Mouse (Mus musculus) forebrain, embryonic 14.5 days (tissue): Measurements from ENCODE around the gene Cd300lb. TPM values are rescaled to one million over a fixed set of nuclear protein-coding genes. Genes with fewer than 3 reads are reported as not detected.

Source experiments
- ATAC-seq: fragments of 200-750 bp; cut with Nextera tagmentation; 2 replicates; pipeline ENCODE4 v1.8.0; 2017; ENCODE audit warnings: mild to moderate bottlenecking, moderate library complexity
- DNase-seq: peaks from one replicate; pipeline ENCODE4 v3.0.0-alpha.2; 2015; ENCODE audit warnings: low spot score
- H3K27ac ChIP-seq: fragments of 300-500 bp; sonication (generic); 2 replicates; pipeline ENCODE4 v1.5.1; 2014; ENCODE audit warnings: low read depth, mild to moderate bottlenecking, control low read depth, low read length, moderate library complexity
- H3K27me3 ChIP-seq: fragments of 300-500 bp; sonication (generic); replicated peaks from 2 replicates; pipeline ENCODE4 v1.6.1; 2014; ENCODE audit warnings: low read length, control low read depth, mixed read lengths; ENCODE audit not compliant: control insufficient read depth, insufficient read depth
- H3K36me3 ChIP-seq: fragments of 300-500 bp; sonication (generic); 2 replicates; pipeline ENCODE4 v1.6.1; 2014; ENCODE audit warnings: low read length, control low read depth; ENCODE audit not compliant: control insufficient read depth, insufficient read depth
- H3K4me1 ChIP-seq: fragments of 300-500 bp; sonication (generic); 2 replicates; pipeline ENCODE4 v1.6.1; 2014; ENCODE audit warnings: antibody characterized with exemption, low read length, control low read depth; ENCODE audit not compliant: control insufficient read depth, insufficient read depth
- H3K4me2 ChIP-seq: fragments of 300-500 bp; sonication (generic); 2 replicates; pipeline ENCODE4 v1.6.1; 2014; ENCODE audit warnings: mild to moderate bottlenecking, control low read depth, low read length
- H3K4me3 ChIP-seq: fragments of 300-500 bp; sonication (generic); 2 replicates; pipeline ENCODE4 v1.5.1; 2014; ENCODE audit warnings: low read depth, low read length, control low read depth
- H3K9ac ChIP-seq: fragments of 300-500 bp; sonication (generic); 2 replicates; pipeline ENCODE4 v1.6.1; 2014; ENCODE audit warnings: mild to moderate bottlenecking, low read length, control low read depth, moderate library complexity
- H3K9me3 ChIP-seq: fragments of 300-500 bp; sonication (generic); replicated peaks from 2 replicates; pipeline ENCODE4 v1.6.1; 2016; ENCODE audit warnings: low read length, control low read depth, mixed read lengths; ENCODE audit not compliant: control insufficient read depth
- WGBS: fragments of 180-500 bp; shearing (Covaris S2); extraction: QIAGEN DNeasy Blood & Tissue Kit; methylation state at CpG from one replicate; pipeline ENCODE4 v1.1.7; 2014; 5-methylcytosine and 5-hydroxymethylcytosine counted together
- polyA plus RNA-seq: library from polyadenylated mRNA; unstranded; fragments of >200 nt; fragmentation: Nextera tagmentation; extraction: Ambion mirVana; gene quantifications from 2 replicates; pipeline ENCODE4 v1.2.1, GENCODE M21; 2014

Cd300lb gene
- polyA plus RNA-seq: 0.07 TPM in 1 of 2 replicates, not detected in the other

GRCm38 (mm10) chr11:114934144-114934543 lies at the start of gene Cd300lb:
Cd300lb (minus strand) TSS chr11:114934386.
- H3K27ac ChIP-seq: no peak within 1 kb of the TSS
- no peak within 1 kb of the TSS for H3K4me2 ChIP-seq
- H3K27me3 ChIP-seq: no peaks in the 10 kb centered on the region
- no peak for DNase-seq
- H3K4me1 ChIP-seq: no peaks in the 10 kb centered on the region
- H3K4me3 ChIP-seq: no peak within 1 kb of the TSS
- WGBS: 59% methylated on average over 6 of the region's 6 CpGs
- no peak for ATAC-seq
- no peaks in the 10 kb centered on the region for H3K36me3 ChIP-seq
- H3K9me3 ChIP-seq: no peaks in the 10 kb centered on the region
- no peak within 1 kb of the TSS for H3K9ac ChIP-seq

DNA sequence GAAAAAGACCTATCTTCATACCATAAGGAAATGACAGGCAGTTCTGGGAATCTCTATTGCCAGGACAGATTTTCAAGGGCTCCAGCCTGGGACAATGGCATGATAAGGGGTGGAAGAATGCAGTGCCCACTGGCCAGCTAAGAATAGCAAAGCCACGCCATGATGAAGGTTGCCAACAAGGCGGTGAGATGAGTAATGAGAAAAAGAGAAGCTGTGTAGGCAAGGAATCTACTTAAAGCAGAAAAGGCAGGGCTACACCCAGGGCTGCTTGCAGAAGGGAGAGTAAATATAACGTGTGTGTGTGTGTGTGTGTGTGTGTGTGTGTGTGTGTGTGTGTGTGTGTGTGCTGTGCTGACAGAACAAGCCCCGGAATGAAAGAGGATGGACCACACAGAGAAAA lies 47.7 kb upstream of the Cd300lb start:
- no peak overlapping the region for H3K27ac ChIP-seq
- no peaks in the 10 kb centered on the region for H3K27me3 ChIP-seq
- WGBS: 79% methylated on average over 4 of the region's 4 CpGs
- no peaks in the 10 kb centered on the region; the same call in 1 of the 2 replicates for H3K9me3 ChIP-seq
- H3K9ac ChIP-seq: no peak overlapping the region
- H3K4me3 ChIP-seq: no peak overlapping the region
- no peak for ATAC-seq
- no peak overlapping the region for H3K4me2 ChIP-seq
- no peak for DNase-seq
- no peaks in the 10 kb centered on the region for H3K36me3 ChIP-seq
- H3K4me1 ChIP-seq: no peaks in the 10 kb centered on the region

GRCm38 (mm10) chr11:114972726-114973125 lies 38.5 kb upstream of the Cd300lb start:
- DNase-seq (no peak), ATAC-seq (no peak)
- WGBS: 80% methylated on average over 10 of the region's 10 CpGs
- no peak overlapping the region for H3K27ac ChIP-seq
- H3K36me3 ChIP-seq: no peaks in the 10 kb centered on the region
- H3K4me2 ChIP-seq: no peak overlapping the region
- H3K9me3 ChIP-seq: peaks cover 4% of the 10 kb centered on the region; the same call in 1 of the 2 replicates
- no peak overlapping the region for H3K9ac ChIP-seq
- no peaks in the 10 kb centered on the region for H3K4me1 ChIP-seq
- no peaks in the 10 kb centered on the region for H3K27me3 ChIP-seq
- H3K4me3 ChIP-seq: no peak overlapping the region

- ATAC-seq (no peak), DNase-seq (no peak)
- H3K4me2 ChIP-seq: no peak within 1 kb of the TSS
- no peaks in the 10 kb centered on the region for H3K4me1 ChIP-seq
- no peaks in the 10 kb centered on the region for H3K27me3 ChIP-seq
- H3K9me3 ChIP-seq: 0 out of 2 replicates have a peak, but pooled peaks cover 1% of the 10 kb centered on the region
- WGBS: 80% methylated on average over 9 of the region's 9 CpGs
- no peak within 1 kb of the TSS for H3K4me3 ChIP-seq
- no peak within 1 kb of the TSS for H3K27ac ChIP-seq
- no peak within 1 kb of the TSS for H3K9ac ChIP-seq
- H3K36me3 ChIP-seq: no peaks in the 10 kb centered on the region
These were observed 34.6 kb upstream of the Cd300lb start, which contains the start of gene Cd300c for GRCm38 (mm10) chr11:114968752-114969207. Cd300c (minus strand) TSS chr11:114969157.

DNA sequence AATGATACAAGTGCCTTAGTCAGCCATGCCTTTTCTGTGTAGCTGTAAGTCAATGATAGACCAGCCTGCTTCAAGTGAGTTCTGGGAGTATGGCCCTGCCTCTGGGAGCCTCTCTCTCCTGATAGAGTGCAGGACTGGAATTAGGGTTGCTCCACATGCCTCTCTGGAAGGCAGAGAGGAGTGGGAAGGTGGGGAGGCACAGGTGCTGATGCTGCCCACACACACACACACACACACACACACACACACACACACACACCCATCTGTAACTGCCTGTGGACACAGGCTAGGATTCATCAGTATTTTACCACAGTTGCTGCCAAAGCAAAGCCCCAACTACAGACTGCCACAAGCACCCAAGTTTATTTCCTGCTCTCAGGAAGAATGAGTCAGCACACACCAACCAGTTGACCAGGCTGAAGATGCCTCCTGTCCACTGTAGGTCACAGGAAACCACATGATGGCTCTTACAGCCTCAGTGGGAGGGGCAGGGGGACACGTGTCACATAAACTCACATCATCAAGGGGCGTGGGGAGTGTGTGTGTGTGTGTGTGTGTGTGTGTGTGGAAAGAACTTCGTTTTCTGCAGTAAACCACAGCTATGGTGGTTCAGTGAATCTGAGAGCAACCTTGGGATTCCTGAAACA lies 31.1 kb upstream of the Cd300lb start:
- Histone ChIP-seq H3K4me1 (no peaks in the 10 kb centered on the region), H3K9ac (no peak overlapping the region), H3K36me3 (no peaks in the 10 kb centered on the region), H3K4me3 (no peak overlapping the region), H3K27ac (no peak overlapping the region), H3K27me3 (no peaks in the 10 kb centered on the region), H3K9me3 (no peaks in the 10 kb centered on the region), H3K4me2 (no peak overlapping the region)
- WGBS: 63% methylated on average over 3 of the region's 3 CpGs
- no peak for ATAC-seq
- DNase-seq: no peak

- Histone ChIP-seq H3K27me3 (no peaks in the 10 kb centered on the region), H3K4me3 (no peak overlapping the region), H3K9ac (no peak overlapping the region), H3K4me2 (no peak overlapping the region), H3K4me1 (no peaks in the 10 kb centered on the region), H3K27ac (no peak overlapping the region), H3K9me3 (no peaks in the 10 kb centered on the region), H3K36me3 (no peaks in the 10 kb centered on the region)
- no peak for DNase-seq
- no peak for ATAC-seq
- whole genome bisulfite sequencing: 85% methylated on average over 1 of the region's 1 CpGs
These were observed 26.2 kb upstream of the Cd300lb start for GRCm38 (mm10) chr11:114960369-114960768.

GRCm38 (mm10) chr11:114933591-114933990 lies 595 bp downstream of the Cd300lb start:
- H3K4me2 ChIP-seq: no peak overlapping the region
- DNase-seq (no peak), ATAC-seq (no peak)
- H3K36me3 ChIP-seq: no peaks in the 10 kb centered on the region
- H3K9me3 ChIP-seq: no peaks in the 10 kb centered on the region
- H3K27ac ChIP-seq: no peak overlapping the region
- H3K27me3 ChIP-seq: no peaks in the 10 kb centered on the region
- WGBS: 81% methylated on average over 4 of the region's 4 CpGs
- no peak overlapping the region for H3K4me3 ChIP-seq
- no peaks in the 10 kb centered on the region for H3K4me1 ChIP-seq
- H3K9ac ChIP-seq: no peak overlapping the region

DNA sequence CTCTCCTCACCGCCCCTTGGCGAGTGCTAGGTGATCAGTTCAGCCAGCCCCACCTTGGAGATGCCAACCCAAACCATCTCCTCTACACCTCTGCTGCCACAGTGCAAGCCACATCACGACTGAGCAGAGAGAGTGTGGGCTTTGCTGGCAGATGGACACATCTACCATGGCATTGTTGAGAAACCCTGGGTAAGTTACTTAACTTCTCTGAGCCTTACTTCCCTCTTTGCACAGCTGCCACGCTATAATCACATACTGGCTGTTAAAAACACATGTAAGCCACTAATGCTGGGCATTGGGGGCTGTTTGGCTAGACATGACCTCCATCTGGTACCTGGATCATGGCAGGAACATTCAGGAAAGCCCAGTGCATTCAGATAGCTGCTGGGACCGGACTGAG lies 3.1 kb downstream of the Cd300lb start:
- Histone ChIP-seq H3K9ac (no peak overlapping the region), H3K4me2 (no peak overlapping the region), H3K27ac (no peak overlapping the region), H3K9me3 (no peaks in the 10 kb centered on the region), H3K27me3 (no peaks in the 10 kb centered on the region), H3K4me3 (no peak overlapping the region), H3K4me1 (no peaks in the 10 kb centered on the region), H3K36me3 (no peaks in the 10 kb centered on the region)
- 75% methylated on average over 5 of the region's 5 CpGs for WGBS
- DNase-seq: no peak
- no peak for ATAC-seq

DNA sequence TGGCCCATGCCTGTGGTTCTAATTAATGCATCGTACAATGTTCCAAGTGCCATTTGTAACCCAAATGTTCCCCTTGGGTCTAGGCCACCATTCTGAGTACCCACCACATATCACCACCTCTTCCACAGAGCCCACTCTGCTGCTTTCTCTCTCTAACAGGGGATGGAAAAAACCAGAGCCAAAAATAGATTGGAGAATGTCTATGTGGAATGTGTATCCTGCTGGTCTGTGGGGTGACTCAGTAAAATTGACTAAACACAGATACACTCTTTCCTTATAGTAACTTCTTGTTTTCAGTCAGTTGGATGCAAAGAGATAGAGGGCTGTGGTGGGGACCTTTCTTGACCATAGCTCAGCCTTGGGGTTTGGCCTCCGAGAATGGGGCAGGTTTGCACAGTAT lies 4.6 kb downstream of the Cd300lb start:
- no peak for ATAC-seq
- Histone ChIP-seq H3K9me3 (no peaks in the 10 kb centered on the region), H3K27ac (no peak overlapping the region), H3K4me3 (no peak overlapping the region), H3K36me3 (no peaks in the 10 kb centered on the region), H3K27me3 (no peaks in the 10 kb centered on the region), H3K4me2 (no peak overlapping the region), H3K4me1 (no peaks in the 10 kb centered on the region), H3K9ac (no peak overlapping the region)
- WGBS: 82% methylated on average over 2 of the region's 2 CpGs
- no peak for DNase-seq
